Mouse (Mus musculus): Measurements from ENCODE around the gene Trim11.

Gene Trim11

GRCm38 (mm10) chr11:58957226-58957914 is 20.5 kb upstream of the Trim11 start:
- no peak for DNase-seq (ENCODE audit: low spot score)

- DNase-seq (ENCODE audit: low spot score): no peak
Measured at GRCm38 (mm10) chr11:58958536-58958935, 19.4 kb upstream of the Trim11 start.

GRCm38 (mm10) chr11:58959186-58959825 is 18.6 kb upstream of the Trim11 start:
- DNase-seq (ENCODE audit: low spot score): no peak

GRCm38 (mm10) chr11:58959921-58960465 is 17.9 kb upstream of the Trim11 start:
- no peak for DNase-seq (ENCODE audit: low spot score)

- no peak for DNase-seq (ENCODE audit: low spot score)
Measured at GRCm38 (mm10) chr11:58961364-58962177, 16.3 kb upstream of the Trim11 start.

- no peak for DNase-seq (ENCODE audit: low spot score)
Measured at GRCm38 (mm10) chr11:58963543-58963942, 14.3 kb upstream of the Trim11 start.

GRCm38 (mm10) chr11:58964216-58964615 is 13.7 kb upstream of the Trim11 start:
- no peak for DNase-seq (ENCODE audit: low spot score)

- DNase-seq (ENCODE audit: low spot score): no peak
Measured at GRCm38 (mm10) chr11:58965001-58965760, 12.7 kb upstream of the Trim11 start.

GRCm38 (mm10) chr11:58967346-58967745 is 10.5 kb upstream of the Trim11 start:
- no peak for DNase-seq (ENCODE audit: low spot score)

GRCm38 (mm10) chr11:58968551-58968950 is 9.3 kb upstream of the Trim11 start:
- no peak for DNase-seq (ENCODE audit: low spot score)

- no peak for DNase-seq (ENCODE audit: low spot score)
Measured at GRCm38 (mm10) chr11:58969027-58969426, 8.9 kb upstream of the Trim11 start.

- DNase-seq (ENCODE audit: low spot score): no peak
Measured at GRCm38 (mm10) chr11:58969659-58970058, 8.2 kb upstream of the Trim11 start.

- DNase-seq (ENCODE audit: low spot score): no peak
Measured at GRCm38 (mm10) chr11:58970831-58971530, 6.9 kb upstream of the Trim11 start.

- no peak for DNase-seq (ENCODE audit: low spot score)
Measured at GRCm38 (mm10) chr11:58971796-58972195, 6.1 kb upstream of the Trim11 start.

GRCm38 (mm10) chr11:58974414-58974813 is 3.5 kb upstream of the Trim11 start:
- DNase-seq (ENCODE audit: low spot score): no peak

- no peak for DNase-seq (ENCODE audit: low spot score)
Measured at GRCm38 (mm10) chr11:58977150-58977549, 743 bp upstream of the Trim11 start.

- DNase-seq (ENCODE audit: low spot score): no peak
Measured at GRCm38 (mm10) chr11:58977607-58978026, 276 bp upstream of the Trim11 start.

- DNase-seq (ENCODE audit: low spot score): no peak
Measured at GRCm38 (mm10) chr11:58978706-58979030, 775 bp downstream of the Trim11 start.

GRCm38 (mm10) chr11:58979183-58979582 is 1.3 kb downstream of the Trim11 start:
- no peak for DNase-seq (ENCODE audit: low spot score)

GRCm38 (mm10) chr11:58979661-58980060 is 1.8 kb downstream of the Trim11 start:
- no peak for DNase-seq (ENCODE audit: low spot score)

GRCm38 (mm10) chr11:58980381-58980990 is 2.6 kb downstream of the Trim11 start:
- no peak for DNase-seq (ENCODE audit: low spot score)
